Mouse (Mus musculus) thymus, postnatal 14 days (tissue): ENCODE measurements around the gene Fam83d.

Experiments used
- DNase-seq: peaks from one replicate; pipeline ENCODE4 v3.0.0; 2021

Fam83d gene

DNA sequence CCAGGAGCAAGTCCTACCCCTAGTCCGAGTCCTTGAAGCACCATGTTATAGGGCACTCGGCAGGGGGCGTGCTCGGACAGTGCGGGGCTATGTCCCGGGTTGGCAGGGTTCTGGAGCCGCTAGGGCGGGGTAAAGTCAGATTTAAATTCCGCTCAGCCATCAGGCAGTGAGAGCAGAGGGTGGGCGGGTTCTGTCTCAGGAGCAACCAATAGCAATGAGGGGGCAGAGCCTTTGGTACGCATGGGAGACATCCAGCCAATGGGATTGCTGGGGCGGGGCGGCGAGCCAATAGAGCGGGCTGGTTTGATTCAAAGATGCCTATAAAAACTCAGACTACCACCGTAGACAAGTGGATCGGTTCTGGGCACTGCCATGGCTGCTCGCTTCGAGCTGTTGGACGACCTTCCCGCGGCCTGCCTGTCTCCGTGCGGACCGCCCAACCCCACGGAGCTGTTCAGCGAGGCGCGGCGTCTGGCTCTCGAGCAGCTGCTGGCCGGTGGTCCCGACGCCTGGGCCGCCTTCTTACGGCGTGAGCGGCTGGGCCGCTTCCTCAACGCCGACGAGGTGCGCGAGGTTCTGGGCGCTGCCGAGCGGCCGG, at the start of gene Fam83d:
Gene Fam83d (plus strand): TSS at position 352 of the 598 bp plus-strand sequence.
- DNase-seq, result peak; percentile 98

DNA sequence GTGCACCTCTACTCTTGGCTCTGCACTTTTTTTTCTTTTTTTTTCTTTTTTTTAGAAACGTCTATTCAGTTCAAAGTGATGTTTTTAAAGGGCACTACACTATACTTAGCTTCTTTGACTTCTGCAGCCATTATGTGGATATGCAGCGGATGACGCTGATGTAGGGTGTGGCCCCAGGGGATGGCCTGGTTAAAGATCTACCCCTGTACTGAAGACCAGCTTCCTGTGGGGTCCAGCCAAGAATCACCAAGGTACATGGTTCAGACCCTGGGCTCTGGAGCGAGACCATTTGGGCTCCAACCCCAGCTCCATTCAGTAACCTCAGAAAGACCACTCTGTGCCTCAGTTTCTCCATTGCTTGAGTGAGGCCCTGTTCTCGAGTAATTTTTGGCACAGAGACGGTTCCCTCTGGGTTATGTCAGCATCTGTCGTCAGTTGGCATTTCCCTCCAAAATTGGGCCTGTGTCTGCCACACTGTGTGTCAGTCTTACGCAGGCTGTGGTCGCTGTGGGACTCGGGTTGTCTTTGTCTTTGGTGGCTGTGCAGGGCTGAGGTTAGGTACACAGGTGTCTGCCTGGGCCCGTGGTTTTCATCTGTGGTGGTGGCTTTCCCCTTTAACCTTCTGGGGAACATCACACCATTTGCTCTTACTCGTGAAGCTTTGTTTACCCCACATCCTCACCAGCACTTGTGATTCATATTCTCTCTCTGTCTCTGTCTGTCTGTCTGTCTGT, 48.9 kb upstream of the Fam83d start:
- peak; percentile 94 for DNase-seq

DNA sequence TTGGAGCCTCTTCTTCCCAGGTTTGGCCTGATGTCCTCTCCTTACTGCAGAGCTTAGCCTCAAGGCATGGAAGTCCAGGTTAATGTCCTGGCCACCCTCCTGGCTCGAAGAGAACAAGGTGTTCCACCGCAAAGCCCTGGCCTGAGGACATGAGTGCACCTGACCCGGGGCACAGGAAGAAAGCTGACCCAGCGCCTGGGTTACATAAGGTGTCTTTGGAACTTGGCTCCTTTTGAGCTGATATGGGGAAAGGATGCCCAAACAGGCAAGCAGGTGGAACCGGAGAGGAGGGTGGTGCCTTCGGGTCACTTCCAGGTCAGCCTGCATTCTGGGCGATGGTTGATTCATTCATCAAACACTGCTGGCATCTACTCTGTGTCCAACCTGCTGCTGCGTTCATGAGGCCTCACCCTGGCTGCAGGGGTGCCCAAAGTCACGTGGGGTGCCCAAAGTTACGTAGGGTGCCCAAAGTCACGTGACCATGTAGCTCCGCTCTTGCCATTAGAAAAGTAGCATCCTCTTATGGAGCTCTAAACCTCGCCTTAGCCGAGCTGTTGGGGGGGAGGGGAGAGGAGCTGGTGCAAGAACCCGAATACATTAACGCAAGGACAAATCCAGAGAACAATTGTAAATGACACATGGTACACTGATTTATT, 47.0 kb upstream of the Fam83d start:
- no peak for DNase-seq

DNA sequence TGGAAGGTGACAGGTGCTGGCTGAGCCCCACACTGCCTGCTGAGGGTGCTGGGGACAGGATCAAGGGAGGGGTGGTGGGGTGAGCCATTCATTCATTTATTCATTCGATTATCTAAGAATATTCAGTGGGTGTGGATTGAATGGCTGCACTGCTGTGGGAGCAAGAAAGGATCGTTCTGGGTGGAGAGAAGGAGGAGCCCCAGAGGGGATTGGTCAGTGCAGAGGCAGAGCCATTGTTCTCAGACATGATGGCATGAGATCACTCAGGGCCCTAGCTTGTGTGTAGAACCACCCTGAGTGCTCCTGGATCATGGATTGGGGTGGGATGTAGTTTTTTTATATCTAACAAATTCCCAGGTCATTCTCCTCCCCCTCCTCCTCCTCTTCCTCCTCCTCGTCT, 46.4 kb upstream of the Fam83d start:
- no peak for DNase-seq

DNA sequence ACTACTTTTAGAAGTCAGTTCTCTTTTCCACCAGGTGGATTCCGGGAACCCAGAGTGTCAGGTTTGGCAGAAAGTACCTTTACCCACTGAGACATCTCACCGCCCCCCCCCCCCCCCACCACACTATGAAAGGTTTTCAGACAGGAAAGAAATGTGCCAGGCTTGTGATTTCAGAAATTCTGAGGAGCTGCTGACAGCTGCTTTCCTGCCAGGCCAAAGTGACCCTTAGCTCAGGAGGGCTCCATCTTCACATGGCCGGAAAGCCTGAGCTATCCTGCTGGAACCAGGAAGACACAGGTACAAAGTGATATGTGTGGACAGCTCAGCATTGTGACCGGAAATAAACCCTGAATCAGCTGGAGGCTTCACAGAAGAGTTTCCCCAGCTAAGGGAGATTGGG, 45.8 kb upstream of the Fam83d start:
- no peak for DNase-seq

DNA sequence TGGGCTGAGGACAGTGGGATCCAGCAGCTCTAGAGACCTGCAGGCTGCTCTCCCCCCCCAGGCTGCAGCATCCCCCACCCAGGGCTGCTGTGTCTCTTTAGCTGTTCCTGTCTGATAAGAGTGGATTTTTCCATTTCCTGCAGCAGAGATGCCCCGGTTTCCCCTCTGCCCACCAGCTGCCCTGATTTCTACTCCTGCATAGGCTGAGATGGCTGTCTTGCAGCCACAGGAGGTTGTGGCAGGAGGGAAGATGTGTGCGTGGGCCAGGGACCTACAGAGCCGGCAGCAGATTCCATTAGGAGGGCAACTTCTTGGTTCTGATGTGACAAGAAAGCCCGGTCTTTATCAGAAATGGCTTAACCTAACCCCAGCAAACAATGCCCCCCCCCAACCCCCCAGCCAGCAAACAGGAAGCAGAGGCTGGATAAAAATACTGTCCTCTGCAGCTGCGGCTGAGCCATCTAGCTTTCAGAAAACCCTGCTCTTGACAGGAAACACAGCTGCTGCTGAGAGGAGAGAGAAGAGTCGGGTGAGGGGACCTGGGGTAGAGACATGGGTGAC, 44.8 kb upstream of the Fam83d start:
- DNase-seq, result peak; percentile 86

DNA sequence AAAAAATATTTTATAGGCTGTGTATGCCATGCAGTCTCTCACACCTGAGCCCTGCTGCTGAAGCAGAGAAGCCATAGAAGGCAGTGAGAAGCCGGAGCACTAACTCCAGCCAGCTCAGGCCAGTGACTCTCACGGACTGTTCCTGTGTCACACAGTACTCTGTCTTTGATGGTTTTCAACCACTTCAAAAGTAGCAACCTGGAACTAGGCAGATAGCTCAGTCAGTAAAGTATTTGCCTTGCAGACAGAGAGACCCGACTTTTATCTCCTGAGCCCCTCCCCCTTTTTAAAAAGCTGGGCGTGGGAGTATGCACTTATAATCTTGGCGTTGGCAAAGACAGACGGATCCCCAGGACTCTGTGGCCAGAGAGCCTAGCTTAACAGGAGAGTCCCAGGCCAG, 44.1 kb upstream of the Fam83d start:
- DNase-seq, result peak; percentile 71

DNA sequence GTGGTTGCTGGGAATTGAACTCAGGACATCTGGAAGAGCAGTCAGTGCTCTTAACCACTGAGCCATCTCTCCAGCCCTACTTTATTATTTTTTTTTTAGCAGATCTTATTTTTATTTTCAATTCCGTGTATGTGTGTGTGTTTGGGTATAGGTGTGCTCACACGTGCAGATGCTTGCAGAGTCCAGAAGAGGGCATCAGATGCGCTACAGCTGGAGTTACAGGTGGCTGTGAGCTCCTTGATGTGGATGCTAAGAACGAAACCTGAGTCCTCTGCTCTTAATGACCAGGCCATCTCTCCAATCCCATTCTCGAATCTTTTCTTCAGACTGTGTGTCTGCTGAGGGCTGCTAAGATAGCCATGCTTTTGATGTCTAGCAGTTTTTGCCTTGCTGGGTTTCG, 41.6 kb upstream of the Fam83d start:
- DNase-seq, result no peak

DNA sequence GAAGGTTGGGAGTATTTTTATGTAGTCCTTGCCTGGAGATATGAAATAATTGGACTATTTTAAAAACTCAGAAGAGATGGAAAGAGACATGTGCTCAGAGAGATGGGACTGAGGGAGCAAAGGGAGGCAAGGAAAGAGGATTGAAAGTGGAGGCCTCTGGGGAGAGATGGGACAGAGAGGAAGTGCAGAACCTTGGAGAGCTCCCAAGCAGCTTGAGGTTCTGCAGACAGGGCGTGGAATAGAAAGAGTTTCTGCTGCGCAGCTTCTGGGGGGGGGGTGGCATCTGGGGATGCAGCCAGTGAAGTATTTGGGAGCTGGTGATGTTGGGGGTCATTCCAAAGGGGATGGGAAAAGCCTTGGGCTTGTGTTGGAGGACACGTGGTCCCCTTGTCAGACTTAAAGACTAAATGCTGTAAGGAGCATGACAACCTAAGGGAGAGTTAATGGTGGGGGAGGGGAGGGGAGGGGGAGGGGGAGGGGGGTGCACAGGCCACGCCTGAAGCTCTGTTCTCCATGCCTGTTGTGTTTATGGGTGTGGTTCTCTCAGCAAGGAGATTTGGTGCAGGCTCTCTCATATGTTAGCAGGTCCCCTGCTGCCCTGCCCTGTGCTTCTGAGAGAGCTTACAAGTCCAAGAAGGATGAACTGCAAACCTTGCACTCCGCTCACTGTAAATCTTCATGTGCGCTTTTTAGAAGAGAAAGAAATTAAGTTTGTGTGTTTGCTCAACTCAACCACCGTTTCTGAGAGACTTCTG, 39.7 kb upstream of the Fam83d start:
- peak; percentile 63 for DNase-seq

DNA sequence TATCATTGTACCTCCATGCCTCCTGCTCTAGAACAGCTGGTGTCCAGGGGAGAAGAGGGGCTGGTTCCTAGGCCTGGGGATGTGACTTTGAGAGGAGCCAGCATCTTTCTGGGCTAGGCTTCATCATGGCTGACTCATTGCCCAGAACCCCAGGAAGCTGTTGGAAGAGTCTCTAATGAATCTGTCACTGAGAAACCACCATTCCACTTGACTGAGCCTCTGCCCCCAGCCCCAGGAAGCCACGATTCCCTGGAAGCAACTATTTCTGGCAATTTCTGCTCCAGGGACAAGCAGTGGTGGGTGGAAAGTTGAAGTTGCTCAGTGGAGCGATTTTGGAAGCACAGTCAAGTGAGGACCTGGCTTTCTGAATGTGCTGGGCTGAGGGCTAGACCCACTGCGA, 37.0 kb upstream of the Fam83d start:
- no peak for DNase-seq

DNA sequence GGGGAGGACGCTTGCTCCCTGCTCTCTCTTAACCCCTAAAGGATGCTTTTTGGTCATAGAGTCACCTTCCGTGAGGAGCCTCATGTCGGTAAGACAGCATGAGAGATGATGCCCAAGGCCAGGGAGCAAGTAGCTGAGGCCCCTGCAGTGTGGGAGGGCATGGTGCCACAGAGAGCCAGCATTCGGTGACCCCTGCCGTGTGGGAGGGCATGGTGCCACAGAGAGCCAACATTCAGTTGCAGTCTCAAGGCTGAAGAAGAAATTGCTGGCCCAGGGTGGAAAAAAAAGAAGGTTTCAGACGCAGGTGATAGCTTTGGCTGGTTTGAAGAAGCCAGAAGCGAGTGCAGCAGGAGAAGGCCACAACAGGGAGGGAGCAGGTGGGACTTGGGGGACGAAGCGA, 35.4 kb upstream of the Fam83d start:
- DNase-seq, result no peak

DNA sequence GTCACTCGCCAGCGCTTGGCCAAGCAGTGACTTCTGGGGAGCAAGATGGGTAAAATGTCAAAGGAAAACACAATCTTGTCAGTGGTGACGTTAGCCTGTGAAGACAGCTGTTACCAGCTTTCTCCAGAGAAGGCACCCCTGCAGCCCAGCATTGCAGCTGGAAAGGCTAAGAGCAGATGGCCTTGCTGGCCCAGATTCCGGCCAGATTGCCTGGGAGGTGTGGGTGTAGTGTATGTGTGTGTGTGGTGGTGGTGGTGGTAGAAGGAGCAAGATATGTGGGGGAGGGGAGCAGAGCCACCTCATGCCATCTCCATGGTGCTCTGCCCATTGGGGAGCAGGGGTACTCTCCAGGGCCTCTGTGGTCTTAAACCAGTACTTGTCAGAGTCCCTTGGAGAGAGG, 34.8 kb upstream of the Fam83d start:
- peak; percentile 45 for DNase-seq

DNA sequence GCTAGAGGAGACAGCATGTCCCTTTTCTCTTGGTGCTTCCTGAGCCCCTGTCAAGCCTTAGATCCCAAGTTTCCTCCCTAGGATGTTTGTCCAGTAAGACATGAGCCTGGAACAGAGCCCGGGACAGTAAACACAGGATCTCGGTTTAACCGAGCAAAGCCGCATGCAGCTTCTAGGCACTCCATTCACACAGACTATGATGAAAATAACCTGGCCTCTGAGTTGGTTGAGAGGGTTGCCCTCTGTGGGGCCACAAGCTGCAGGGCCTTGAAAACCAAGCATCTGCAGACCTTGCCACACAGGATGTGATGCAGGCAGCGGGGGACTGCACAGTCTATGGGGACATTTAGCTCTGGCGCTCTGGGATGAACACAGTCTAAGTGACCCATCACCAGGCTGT, 34.0 kb upstream of the Fam83d start:
- DNase-seq, result peak; percentile 80

DNA sequence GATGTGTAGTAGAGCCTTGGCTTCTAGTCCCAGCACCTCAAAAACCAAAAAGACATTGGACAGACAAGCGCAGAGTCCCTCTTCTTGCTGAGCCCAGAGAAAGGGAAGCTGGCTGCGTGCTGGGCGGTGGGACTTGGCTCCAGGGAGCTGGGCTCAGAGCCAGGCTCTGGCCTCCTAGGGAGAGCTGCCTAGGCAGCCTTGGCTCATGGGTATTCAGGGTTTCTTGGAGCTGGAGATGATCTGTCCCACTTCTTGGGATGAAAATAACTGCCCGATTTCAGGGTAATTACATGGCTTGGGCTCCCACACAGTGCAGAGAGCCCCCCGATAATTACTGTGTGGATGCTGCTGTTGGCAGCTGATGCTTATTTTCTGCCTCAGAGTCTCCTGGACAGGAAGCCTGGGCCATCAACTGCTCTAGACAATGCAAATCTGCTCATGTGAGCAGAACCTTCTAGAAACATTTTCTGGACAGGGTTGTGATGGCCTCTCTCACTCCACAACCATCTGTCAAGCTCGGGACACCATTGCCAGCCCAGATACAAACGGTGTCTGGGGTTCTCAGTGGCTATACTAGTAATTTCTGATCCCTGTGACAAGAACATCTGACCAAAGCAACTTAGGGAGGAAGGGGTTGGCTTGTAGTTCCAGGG, 33.3 kb upstream of the Fam83d start:
- peak; percentile 33 for DNase-seq

DNA sequence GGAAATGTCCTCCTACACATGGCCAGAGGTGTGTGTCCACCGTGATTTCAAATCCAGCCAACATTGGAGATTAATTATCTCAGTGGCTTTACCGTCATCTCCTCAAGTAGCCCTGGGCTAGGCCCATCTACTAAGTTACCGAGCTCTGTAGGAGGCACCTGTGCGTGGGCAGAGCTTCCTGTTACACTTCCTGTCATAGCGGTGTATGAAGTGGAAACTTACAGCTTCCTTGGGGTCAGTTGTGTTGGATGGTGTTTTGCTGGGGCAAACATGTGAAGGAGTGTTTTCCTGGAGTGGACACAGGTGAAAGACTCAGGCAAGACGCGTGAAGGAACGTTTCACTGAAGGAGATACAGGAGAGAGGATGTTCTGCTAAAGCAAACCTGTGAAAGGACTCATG, 32.6 kb upstream of the Fam83d start:
- DNase-seq, result peak; percentile 79

DNA sequence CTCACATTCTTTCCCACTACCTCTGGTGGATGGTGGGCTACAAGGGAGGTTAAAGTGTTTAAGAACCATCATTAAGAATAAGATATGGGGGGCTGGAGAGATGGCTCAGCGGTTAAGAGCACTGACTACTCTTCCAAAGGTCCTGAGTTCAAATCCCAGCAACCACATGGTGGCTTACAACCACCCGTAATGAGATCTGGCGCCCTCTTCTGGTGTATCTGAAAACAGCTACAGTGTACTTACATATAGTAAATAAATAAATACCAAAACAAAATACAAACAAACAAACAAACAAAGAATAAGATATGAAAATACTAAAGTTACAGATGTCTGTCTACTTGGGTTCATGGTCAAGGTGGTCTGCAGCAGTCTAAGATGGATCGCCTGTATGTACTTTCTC, 31.6 kb upstream of the Fam83d start:
- peak; percentile 51 for DNase-seq

DNA sequence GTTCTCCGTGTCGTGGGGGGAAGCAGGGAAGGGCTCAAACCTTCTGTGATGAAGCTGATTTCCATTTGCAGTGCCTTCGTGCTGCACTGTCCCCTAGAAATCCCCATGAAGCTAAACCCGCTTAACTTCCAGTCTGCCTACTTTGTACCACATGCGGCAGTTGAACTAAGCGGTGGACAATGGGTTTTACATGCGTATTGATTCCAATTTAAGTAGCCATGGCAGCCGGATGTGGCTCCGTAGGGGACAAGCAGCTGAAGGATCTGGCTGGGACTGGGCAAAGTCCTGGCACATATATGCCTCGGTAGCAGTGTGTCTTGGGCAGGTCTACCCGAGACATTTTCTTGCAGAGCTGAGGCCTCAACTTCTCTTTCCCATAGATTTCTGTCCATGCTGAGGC, 29.3 kb upstream of the Fam83d start:
- no peak for DNase-seq

DNA sequence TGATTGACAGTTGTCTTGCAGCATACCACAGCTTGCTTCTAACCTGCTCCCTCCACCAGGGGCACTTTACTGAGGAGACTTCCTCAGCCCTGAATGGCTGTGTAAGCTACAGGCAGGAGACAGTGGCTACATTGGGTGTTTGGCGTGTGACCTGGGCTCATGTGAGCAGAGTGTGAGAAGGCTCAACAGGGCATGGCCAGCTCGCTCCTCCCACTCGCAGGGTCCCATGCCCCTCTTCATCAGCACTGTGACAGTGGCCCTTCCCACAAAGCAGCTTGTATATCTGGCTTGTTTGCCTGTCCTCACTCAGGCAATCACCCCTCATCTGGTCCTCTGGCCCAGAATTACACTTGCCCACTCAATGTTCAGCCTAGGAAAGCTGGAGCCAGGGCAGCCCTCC, 28.8 kb upstream of the Fam83d start:
- peak; percentile 45 for DNase-seq

DNA sequence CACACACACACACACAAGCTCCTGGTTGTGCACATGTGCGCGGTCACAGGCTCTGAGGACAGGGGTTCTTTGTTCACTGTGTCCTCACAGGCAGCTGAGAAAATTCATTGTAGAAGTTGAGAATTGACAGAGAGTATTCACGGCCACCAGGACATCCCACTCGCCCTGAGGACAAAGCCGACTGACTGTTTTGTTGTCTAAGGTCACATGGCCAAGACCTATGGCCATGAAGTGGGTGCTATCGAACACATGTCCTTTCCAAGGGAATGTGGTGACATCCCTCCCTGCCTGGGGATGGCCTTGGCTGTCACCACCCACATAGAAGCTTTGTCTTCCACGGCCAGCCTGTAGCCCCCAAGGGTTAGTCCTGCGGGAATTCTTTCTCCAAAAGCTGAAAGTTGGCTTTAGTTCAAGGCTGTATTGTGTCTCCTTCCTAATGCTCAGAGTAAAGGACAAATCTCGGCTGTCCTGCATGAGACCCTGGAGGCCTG, 26.8 kb upstream of the Fam83d start:
- DNase-seq, result no peak

DNA sequence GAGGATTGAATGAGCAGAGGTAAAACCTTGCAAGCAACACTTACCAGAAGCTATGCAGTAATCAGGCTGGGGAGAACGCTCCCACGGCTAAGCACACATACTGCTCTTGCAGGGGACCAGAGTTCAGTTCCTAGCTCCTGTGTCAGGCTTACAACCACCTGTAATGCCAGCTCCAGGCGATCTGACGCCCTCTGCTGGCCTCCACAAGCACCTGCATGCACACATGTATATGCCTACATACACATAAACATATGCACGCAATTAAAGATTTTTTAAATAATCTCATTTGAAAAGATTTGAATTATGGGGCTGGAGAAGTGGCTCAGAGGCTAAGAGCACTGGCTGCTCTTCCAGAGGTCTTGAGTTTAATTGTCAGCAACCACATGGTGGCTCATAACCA, 25.5 kb upstream of the Fam83d start:
- DNase-seq, result no peak

DNA sequence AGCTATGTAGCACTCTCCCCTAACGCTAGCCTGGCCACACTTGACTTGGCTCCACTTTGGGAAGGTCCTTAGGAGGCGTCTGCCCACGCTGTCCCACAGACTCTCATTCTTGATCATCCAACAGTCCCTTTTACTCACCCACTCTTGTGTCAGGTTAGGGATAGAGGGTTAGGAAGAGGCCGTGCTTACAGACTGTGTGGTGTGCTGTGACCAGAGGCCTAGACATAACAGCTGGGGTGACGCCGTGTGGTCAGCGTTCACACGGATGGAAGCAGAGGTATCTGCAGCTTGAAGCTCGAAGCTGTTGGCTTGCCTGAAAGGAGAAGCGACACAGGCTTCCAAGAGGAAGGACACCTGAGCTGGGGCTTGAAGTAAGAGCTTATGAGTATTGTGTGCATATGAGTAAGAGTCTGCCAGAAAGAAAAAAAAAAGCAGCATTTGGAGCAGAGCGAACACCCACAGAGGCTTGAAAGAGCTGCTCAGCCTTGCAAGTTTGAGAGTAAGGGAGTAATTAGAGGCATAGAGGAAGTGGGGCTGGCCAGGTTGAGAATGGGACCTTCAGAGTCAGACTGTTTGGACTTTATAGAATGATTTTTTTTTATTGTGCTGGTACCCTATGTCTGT, 24.3 kb upstream of the Fam83d start:
- no peak for DNase-seq

DNA sequence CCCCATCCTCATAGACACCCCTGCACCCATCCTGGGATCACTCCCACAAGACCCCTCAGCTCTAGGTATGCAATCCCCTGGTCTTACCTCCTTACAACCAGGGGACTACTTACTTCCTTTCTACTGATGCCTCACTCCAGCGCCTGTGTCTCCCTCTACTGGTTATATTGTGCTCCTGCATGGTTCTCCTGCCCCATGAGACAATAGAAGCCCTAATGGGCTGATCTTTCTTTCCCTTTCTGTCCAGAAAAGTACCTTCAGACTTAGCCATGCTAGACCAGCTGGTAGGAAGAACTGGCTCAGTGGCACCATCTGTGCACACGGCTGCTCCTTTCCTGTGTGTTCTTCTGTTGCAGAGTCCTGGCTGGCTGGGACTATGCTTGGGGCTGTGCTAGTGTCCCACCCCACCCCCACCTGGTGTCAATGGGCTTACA, 22.8 kb upstream of the Fam83d start:
- DNase-seq, result peak; percentile 73
